8 mouse cellular contexts compared by ENCODE assay signal in genomic region chr9:119321392-119322229, GRCm38 (mm10). TPM values are rescaled to one million over a fixed set of nuclear protein-coding genes. Genes with fewer than 3 reads are reported as not detected.
DNase-seq lines count a peak whose midpoint lies in the region; ATAC-seq lines count a peak whose summit lies in the region.

No protein-coding gene starts in this region.

- H3K36me3 ChIP-seq in embryonic facial prominence, embryonic 10.5 days (replicated peaks): peaks cover 5% of the 10 kb centered on the region; the same call in 1 of the 2 replicates
- no peaks in the 10 kb centered on the region for H3K36me3 ChIP-seq in hindbrain, embryonic 16.5 days (ENCODE audit: control insufficient read depth, insufficient read depth, low read length)

- H3K9me3 ChIP-seq in embryonic facial prominence, embryonic 10.5 days: no peaks in the 10 kb centered on the region
- H3K9me3 ChIP-seq in hindbrain, embryonic 16.5 days (ENCODE audit: control insufficient read depth, low read length): no peaks in the 10 kb centered on the region

- no peaks in the 10 kb centered on the region for H3K27me3 ChIP-seq in embryonic facial prominence, embryonic 10.5 days (replicated peaks; ENCODE audit: low read depth, poor library complexity, severe bottlenecking)
- no peaks in the 10 kb centered on the region for H3K27me3 ChIP-seq in hindbrain, embryonic 16.5 days (replicated peaks; ENCODE audit: control insufficient read depth, insufficient read depth, low read length)

- no peak; the same call in none of the 2 replicates for ATAC-seq in hindbrain, embryonic 16.5 days
- ATAC-seq in megakaryocyte-erythroid progenitor cell, adult 5-6 weeks (replicated peaks; ENCODE audit: low FRiP score, low TSS enrichment, poor library complexity, severe bottlenecking): peak; percentile 8; the same call in 1 of the 2 replicates

- peak overlapping the region; percentile 89 for H3K9ac ChIP-seq in hindbrain, embryonic 16.5 days (ENCODE audit: low read depth, low read length)

- peaks cover 23% of the 10 kb centered on the region for H3K4me1 ChIP-seq in embryonic facial prominence, embryonic 10.5 days
- peaks cover 20% of the 10 kb centered on the region for H3K4me1 ChIP-seq in hindbrain, embryonic 16.5 days (ENCODE audit: control insufficient read depth, insufficient read depth, low read depth, low read length)

- peak overlapping the region; percentile 87 for H3K4me2 ChIP-seq in hindbrain, embryonic 16.5 days (ENCODE audit: low read length)

- peak overlapping the region; percentile 99 for H3K27ac ChIP-seq in embryonic facial prominence, embryonic 10.5 days (replicated peaks)
- peak overlapping the region; percentile 94 for H3K27ac ChIP-seq in hindbrain, embryonic 16.5 days (ENCODE audit: low read depth, low read length)

- peak; percentile 76 for DNase-seq in cerebellum, adult 9-10 months
- no peak for DNase-seq in cerebellum, postnatal 25 days
- DNase-seq in 3T3-L1 (ENCODE audit: low read depth, low spot score): peak; percentile 55
- DNase-seq in embryonic facial prominence, embryonic 10.5 days (ENCODE audit: low spot score): no peak
- DNase-seq in gastrocnemius, postnatal 4 days (ENCODE audit: low spot score in 2 of 2): no peak
- no peak for DNase-seq in retina, postnatal 1 day

- under 1% methylated on average over 59 of the region's 59 CpGs for WGBS in embryonic facial prominence, embryonic 10.5 days
- under 1% methylated on average over 42 of the region's 59 CpGs for WGBS in hindbrain, embryonic 16.5 days

- peak overlapping the region; percentile 92 for H3K4me3 ChIP-seq in embryonic facial prominence, embryonic 10.5 days
- H3K4me3 ChIP-seq in hindbrain, embryonic 16.5 days (ENCODE audit: low read length): peak overlapping the region; percentile 96

RNA-seq across cellular contexts. Expression of gene Oxsr1, which starts 0.6 kb away (rescaled TPM):
- 12.1 and 12.3 TPM in 2 replicates for polyA plus RNA-seq in embryonic facial prominence, embryonic 10.5 days (2016; fragmentation: Nextera tagmentation; extraction: Ambion mirVana)
- polyA plus RNA-seq in hindbrain, embryonic 16.5 days (2015; fragmentation: Nextera tagmentation; extraction: Ambion mirVana): 12.1 and 12.8 TPM in 2 replicates
- 32.6 and 33.0 TPM in 2 replicates for total RNA-seq in megakaryocyte-erythroid progenitor cell, adult 5-6 weeks (2014; fragmentation: Nextera tagmentation)
- 50.4 and 55.4 TPM in 2 replicates for total RNA-seq in megakaryocyte-erythroid progenitor cell, adult 5-6 weeks (2017)
- 10 to 100 TPM; 36.0 to 39.1 TPM for total RNA-seq in gastrocnemius, postnatal 4 days (2021)

RNA-seq across cellular contexts. Expression of gene Acaa1a, which starts 17.9 kb away (rescaled TPM):
- 75.2 and 76.8 TPM in 2 replicates for polyA plus RNA-seq in embryonic facial prominence, embryonic 10.5 days (2016; fragmentation: Nextera tagmentation; extraction: Ambion mirVana)
- 122 and 124 TPM in 2 replicates for polyA plus RNA-seq in hindbrain, embryonic 16.5 days (2015; fragmentation: Nextera tagmentation; extraction: Ambion mirVana)
- total RNA-seq in megakaryocyte-erythroid progenitor cell, adult 5-6 weeks (2014; fragmentation: Nextera tagmentation): 21.2 and 53.2 TPM in 2 replicates
- 8.3 and 30.1 TPM in 2 replicates for total RNA-seq in megakaryocyte-erythroid progenitor cell, adult 5-6 weeks (2017)
- total RNA-seq in gastrocnemius, postnatal 4 days (2021): 10 to 100 TPM; 52.9 to 58.1 TPM

RNA-seq across cellular contexts. Expression of gene Myd88, which starts 19.6 kb away (rescaled TPM):
- 8.3 and 9.9 TPM in 2 replicates for polyA plus RNA-seq in embryonic facial prominence, embryonic 10.5 days (2016; fragmentation: Nextera tagmentation; extraction: Ambion mirVana)
- 6.6 and 6.7 TPM in 2 replicates for polyA plus RNA-seq in hindbrain, embryonic 16.5 days (2015; fragmentation: Nextera tagmentation; extraction: Ambion mirVana)
- total RNA-seq in megakaryocyte-erythroid progenitor cell, adult 5-6 weeks (2014; fragmentation: Nextera tagmentation): 19.9 and 21.1 TPM in 2 replicates
- 16.2 and 18.8 TPM in 2 replicates for total RNA-seq in megakaryocyte-erythroid progenitor cell, adult 5-6 weeks (2017)
- total RNA-seq in gastrocnemius, postnatal 4 days (2021): 10 to 100 TPM; 13.1 to 14.4 TPM

RNA-seq across cellular contexts. Expression of gene Xylb, which starts 35.6 kb away (rescaled TPM):
- 9.3 and 9.8 TPM in 2 replicates for polyA plus RNA-seq in embryonic facial prominence, embryonic 10.5 days (2016; fragmentation: Nextera tagmentation; extraction: Ambion mirVana)
- polyA plus RNA-seq in hindbrain, embryonic 16.5 days (2015; fragmentation: Nextera tagmentation; extraction: Ambion mirVana): 3.0 and 3.5 TPM in 2 replicates
- total RNA-seq in megakaryocyte-erythroid progenitor cell, adult 5-6 weeks (2014; fragmentation: Nextera tagmentation): 5.4 and 5.7 TPM in 2 replicates
- 4.3 and 4.8 TPM in 2 replicates for total RNA-seq in megakaryocyte-erythroid progenitor cell, adult 5-6 weeks (2017)
- 1 to 10 TPM; 1.8 to 2.1 TPM for total RNA-seq in gastrocnemius, postnatal 4 days (2021)

RNA-seq across cellular contexts. Expression of gene Slc22a14, which starts 43.7 kb away (rescaled TPM):
- polyA plus RNA-seq in embryonic facial prominence, embryonic 10.5 days (2016; fragmentation: Nextera tagmentation; extraction: Ambion mirVana): not detected in 2 replicates
- polyA plus RNA-seq in hindbrain, embryonic 16.5 days (2015; fragmentation: Nextera tagmentation; extraction: Ambion mirVana): 0.08 TPM in 1 of 2 replicates, not detected in the other
- not detected in 2 replicates for total RNA-seq in megakaryocyte-erythroid progenitor cell, adult 5-6 weeks (2014; fragmentation: Nextera tagmentation)
- total RNA-seq in megakaryocyte-erythroid progenitor cell, adult 5-6 weeks (2017): not detected in 2 replicates
- not detected for total RNA-seq in gastrocnemius, postnatal 4 days (2021)

Comparison
In these comparisons a context has a peak if more than half of its experiments do, and no peak if none do; other contexts are left out.
1. DNase-seq: peak in cerebellum, adult 9-10 months (single experiment) and 3T3-L1 (single experiment); none in cerebellum, postnatal 25 days (0 of 2), embryonic facial prominence, embryonic 10.5 days (single experiment), gastrocnemius, postnatal 4 days (0 of 2) and retina, postnatal 1 day (single experiment).